Comparison of ENCODE assay signal across 16 mouse cellular contexts in genomic region chr2:117108059-117108458, GRCm38 (mm10). TPM values are rescaled to one million over a fixed set of nuclear protein-coding genes. Genes with fewer than 3 reads are reported as not detected.
A peak's percentile ranks its signal among the peaks of the same experiment; 100 is the strongest.
DNase-seq lines count a peak whose midpoint lies in the region; ATAC-seq and TF ChIP-seq lines count a peak whose summit lies in the region.
"Had no signal": no experiment of that assay in that cellular context is flagged by ENCODE, and none has a peak within 500 bp of the region (broad histone marks: within the 10 kb centered on the region; RNA-seq: fewer than 3 reads in every experiment).

No protein-coding gene starts in this region.

- no peak overlapping the region for H3K4me2 ChIP-seq in hindbrain, postnatal 0 days (ENCODE audit: low read depth, low read length)
- no peak overlapping the region for H3K4me2 ChIP-seq in liver, postnatal 0 days (ENCODE audit: low read depth, low read length)
- no peak overlapping the region for H3K4me2 ChIP-seq in neural tube, embryonic 15.5 days
- H3K4me2 ChIP-seq: hindbrain, embryonic 15.5 days; limb, embryonic 13.5 days; stomach, embryonic 15.5 days had no signal

- 48% methylated on average over 4 of the region's 4 CpGs for WGBS in hindbrain, embryonic 10.5 days
- WGBS in hindbrain, postnatal 0 days, result 52% methylated on average over 4 of the region's 4 CpGs
- 55% methylated on average over 4 of the region's 4 CpGs for WGBS in liver, postnatal 0 days (ENCODE audit: insufficient replicate concordance)
- 64% methylated on average over 4 of the region's 4 CpGs for WGBS in neural tube, embryonic 15.5 days

- no peaks in the 10 kb centered on the region for H3K27me3 ChIP-seq in hindbrain, embryonic 10.5 days (ENCODE audit: insufficient read depth, poor library complexity, severe bottlenecking)
- H3K27me3 ChIP-seq in hindbrain, postnatal 0 days (ENCODE audit: insufficient read depth, low read length), result no peaks in the 10 kb centered on the region
- H3K27me3 ChIP-seq in liver, postnatal 0 days (ENCODE audit: insufficient read depth, low read length), result no peaks in the 10 kb centered on the region
- no peaks in the 10 kb centered on the region for H3K27me3 ChIP-seq in neural tube, embryonic 15.5 days (replicated peaks)
- H3K27me3 ChIP-seq: hindbrain, embryonic 15.5 days; limb, embryonic 13.5 days; stomach, embryonic 15.5 days had no signal

- no peak for TF ChIP-seq CTCF in hindbrain, postnatal 0 days (IDR thresholded peaks at IDR 0.05; ENCODE audit: low read depth)
- no peak for TF ChIP-seq CTCF in liver, postnatal 0 days (IDR thresholded peaks at IDR 0.05; ENCODE audit: low read depth)

- H3K27ac ChIP-seq in hindbrain, embryonic 10.5 days, result no peak overlapping the region
- no peak overlapping the region for H3K27ac ChIP-seq in hindbrain, postnatal 0 days
- H3K27ac ChIP-seq in liver, postnatal 0 days (ENCODE audit: low read depth), result no peak overlapping the region
- no peak overlapping the region for H3K27ac ChIP-seq in neural tube, embryonic 15.5 days (replicated peaks)
- H3K27ac ChIP-seq: hindbrain, embryonic 15.5 days; limb, embryonic 13.5 days; midbrain, embryonic 10.5 days; stomach, embryonic 15.5 days had no signal

- no peak for TF ChIP-seq EP300 in liver, postnatal 0 days (IDR thresholded peaks at IDR 0.05; ENCODE audit: low read depth)

- DNase-seq in hindbrain, embryonic 10.5 days (ENCODE audit: low spot score), result peak; percentile 10
- DNase-seq in hindbrain, postnatal 0 days (ENCODE audit: low spot score), result no peak
- peak; percentile 43 for DNase-seq in lung, postnatal 25 days (ENCODE audit: low spot score)
- DNase-seq in lung, postnatal 36 days, result no peak
- peak; percentile 22 for DNase-seq in liver, postnatal 0 days
- no peak for DNase-seq in adrenal gland, adult 2 months
- DNase-seq: cerebellum, adult 8-10 months; embryo, embryonic 11 days; retina, postnatal 1 day; thymus, postnatal 25 days had no signal

- H3K4me3 ChIP-seq in hindbrain, embryonic 10.5 days, result no peak overlapping the region
- no peak overlapping the region for H3K4me3 ChIP-seq in hindbrain, postnatal 0 days (ENCODE audit: low read length)
- H3K4me3 ChIP-seq in liver, postnatal 0 days (ENCODE audit: low read depth, low read length), result no peak overlapping the region
- H3K4me3 ChIP-seq in neural tube, embryonic 15.5 days (replicated peaks), result no peak overlapping the region
- H3K4me3 ChIP-seq: hindbrain, embryonic 15.5 days; limb, embryonic 13.5 days; midbrain, embryonic 10.5 days; stomach, embryonic 15.5 days had no signal

- no peaks in the 10 kb centered on the region for H3K36me3 ChIP-seq in hindbrain, embryonic 10.5 days
- H3K36me3 ChIP-seq in hindbrain, postnatal 0 days (ENCODE audit: insufficient read depth, low read length), result no peaks in the 10 kb centered on the region
- H3K36me3 ChIP-seq in liver, postnatal 0 days (replicated peaks; ENCODE audit: insufficient read depth, low read length), result no peaks in the 10 kb centered on the region
- H3K36me3 ChIP-seq in neural tube, embryonic 15.5 days, result no peaks in the 10 kb centered on the region
- H3K36me3 ChIP-seq: hindbrain, embryonic 15.5 days; limb, embryonic 13.5 days; midbrain, embryonic 10.5 days; stomach, embryonic 15.5 days had no signal

- H3K9me3 ChIP-seq in hindbrain, embryonic 10.5 days, result no peaks in the 10 kb centered on the region
- H3K9me3 ChIP-seq in hindbrain, postnatal 0 days (ENCODE audit: low read length), result no peaks in the 10 kb centered on the region
- no peaks in the 10 kb centered on the region for H3K9me3 ChIP-seq in liver, postnatal 0 days (ENCODE audit: low read length)
- no peaks in the 10 kb centered on the region for H3K9me3 ChIP-seq in neural tube, embryonic 15.5 days (replicated peaks)
- H3K9me3 ChIP-seq: hindbrain, embryonic 15.5 days; limb, embryonic 13.5 days; midbrain, embryonic 10.5 days; stomach, embryonic 15.5 days had no signal

- no peak overlapping the region for H3K9ac ChIP-seq in hindbrain, postnatal 0 days (replicated peaks; ENCODE audit: low read length)
- no peak overlapping the region for H3K9ac ChIP-seq in liver, postnatal 0 days (replicated peaks)
- H3K9ac ChIP-seq in neural tube, embryonic 15.5 days (replicated peaks), result no peak overlapping the region
- H3K9ac ChIP-seq: hindbrain, embryonic 15.5 days; limb, embryonic 13.5 days; stomach, embryonic 15.5 days had no signal

- peaks cover 37% of the 10 kb centered on the region for H3K4me1 ChIP-seq in hindbrain, embryonic 10.5 days (replicated peaks)
- no peaks in the 10 kb centered on the region for H3K4me1 ChIP-seq in hindbrain, postnatal 0 days (ENCODE audit: insufficient read depth, low read length)
- H3K4me1 ChIP-seq in liver, postnatal 0 days (ENCODE audit: insufficient read depth), result peaks cover 2% of the 10 kb centered on the region; the same call in 1 of the 2 replicates
- H3K4me1 ChIP-seq in neural tube, embryonic 15.5 days, result peaks cover under 1% of the 10 kb centered on the region; the same call in 1 of the 2 replicates
- H3K4me1 ChIP-seq: hindbrain, embryonic 15.5 days; stomach, embryonic 15.5 days had no signal

- ATAC-seq in hindbrain, postnatal 0 days, result no peak
- peak; percentile 78 for ATAC-seq in liver, postnatal 0 days
- ATAC-seq in neural tube, embryonic 15.5 days (ENCODE audit: low FRiP score), result no peak
- ATAC-seq: forebrain, embryonic 14.5 days had no signal

RNA-seq across cellular contexts. Expression of gene Spred1, which starts 13.1 kb away (rescaled TPM):
- 8.9 and 12.1 TPM in 2 replicates for polyA plus RNA-seq in hindbrain, embryonic 10.5 days (2016; fragmentation: Nextera tagmentation; extraction: Ambion mirVana)
- total RNA-seq in hindbrain, postnatal 0 days (2014; rRNA removed), result 50.0 and 57.1 TPM in 2 replicates
- 15.3 and 15.5 TPM in 2 replicates for polyA plus RNA-seq in hindbrain, postnatal 0 days (2015; fragmentation: Nextera tagmentation; extraction: Ambion mirVana)
- polyA plus RNA-seq in liver, postnatal 0 days (2015; fragmentation: Nextera tagmentation; extraction: Ambion mirVana), result 2.7 and 2.8 TPM in 2 replicates
- polyA plus RNA-seq in neural tube, embryonic 15.5 days (2015; fragmentation: Nextera tagmentation; extraction: Ambion mirVana), result 11.2 and 13.3 TPM in 2 replicates
- 100 to 1,000 TPM in 1 of 2 experiments, 10 to 100 TPM in 1; 58.3 to 113 TPM for total RNA-seq in adrenal gland, adult 2 months (2021)
- polyA plus RNA-seq in adrenal gland, adult 2 months (2012; rRNA removed), result 11.3 and 22.6 TPM in 2 replicates

Comparison
In these comparisons a context has a peak if more than half of its experiments do, and no peak if none do; other contexts are left out.
1. DNase-seq: peak in hindbrain, embryonic 10.5 days (single experiment), lung, postnatal 25 days (single experiment) and liver, postnatal 0 days (single experiment); none in hindbrain, postnatal 0 days (single experiment), lung, postnatal 36 days (single experiment) and adrenal gland, adult 2 months (single experiment).